In the genomic region with DNA sequence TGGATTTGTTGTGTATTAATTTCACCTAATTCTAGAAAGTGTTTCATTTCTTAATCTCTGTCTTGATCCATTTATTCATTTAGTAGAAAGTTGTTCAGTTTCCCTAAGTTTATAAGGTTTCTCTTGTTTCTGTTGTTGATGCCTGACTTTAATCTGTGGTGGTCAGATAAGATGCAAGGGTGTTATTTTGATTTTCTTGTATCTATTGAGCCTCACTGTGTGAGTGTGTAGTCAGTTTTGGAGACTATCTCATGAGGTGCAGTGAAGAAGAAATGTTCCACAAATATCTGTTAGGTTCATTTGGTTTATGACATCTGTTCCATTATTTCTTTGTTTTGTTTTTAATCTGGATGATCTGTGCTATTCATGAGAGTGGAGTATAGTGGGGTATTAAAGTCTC, we compare ENCODE assay signal across 50 mouse cellular contexts. TPM values are rescaled to one million over a fixed set of nuclear protein-coding genes. Genes with fewer than 3 reads are reported as not detected.
"Had no signal": no experiment of that assay in that cellular context is flagged by ENCODE, and none has a peak within 500 bp of the region (broad histone marks: within the 10 kb centered on the region; RNA-seq: fewer than 3 reads in every experiment).

No protein-coding gene starts in this region.

- H3K27me3 ChIP-seq: heart, embryonic 12.5 days; heart, embryonic 13.5 days; heart, embryonic 15.5 days; hindbrain, embryonic 12.5 days; hindbrain, embryonic 13.5 days; hindbrain, embryonic 15.5 days; intestine, embryonic 15.5 days; kidney, embryonic 15.5 days had no signal

- H3K36me3 ChIP-seq: heart, embryonic 10.5 days; heart, embryonic 12.5 days; heart, embryonic 15.5 days; hindbrain, embryonic 10.5 days; hindbrain, embryonic 12.5 days; hindbrain, embryonic 15.5 days; intestine, embryonic 15.5 days; kidney, embryonic 15.5 days had no signal

- H3K9ac ChIP-seq: heart, embryonic 12.5 days; heart, embryonic 13.5 days; heart, embryonic 15.5 days; hindbrain, embryonic 12.5 days; hindbrain, embryonic 13.5 days; hindbrain, embryonic 14.5 days; hindbrain, embryonic 15.5 days; intestine, embryonic 15.5 days; kidney, embryonic 15.5 days had no signal

- DNase-seq: heart, postnatal 10 days; heart, postnatal 14 days; heart, postnatal 36 days; heart, postnatal 4 days; kidney, adult 11 months; kidney, adult 18-20 months; kidney, adult 2 months; kidney, adult 8-10 months; kidney, adult 9 months; kidney, postnatal 10 days; kidney, postnatal 14 days; kidney, postnatal 25 days; kidney, postnatal 36 days; kidney, postnatal 4 days; layer of hippocampus, adult 9-11 months; layer of hippocampus, postnatal 36 days had no signal

- ATAC-seq: hindbrain, embryonic 16.5 days; hindbrain, postnatal 0 days; inflammation-experienced regulatory T-cells, adult 6 months; intestine, embryonic 15.5 days; intestine, embryonic 16.5 days; intestine, postnatal 0 days had no signal

- H3K4me3 ChIP-seq: heart, embryonic 10.5 days; heart, embryonic 12.5 days; heart, embryonic 13.5 days; heart, embryonic 15.5 days; hindbrain, embryonic 10.5 days; hindbrain, embryonic 12.5 days; hindbrain, embryonic 13.5 days; hindbrain, embryonic 15.5 days; intestine, embryonic 15.5 days; kidney, embryonic 15.5 days; layer of hippocampus, adult 2 months had no signal

- H3K4me1 ChIP-seq: heart, embryonic 10.5 days; heart, embryonic 12.5 days; heart, embryonic 15.5 days; hindbrain, embryonic 10.5 days; hindbrain, embryonic 12.5 days; hindbrain, embryonic 13.5 days; hindbrain, embryonic 15.5 days; intestine, embryonic 15.5 days; kidney, embryonic 15.5 days had no signal

- H3K27ac ChIP-seq: heart, embryonic 10.5 days; heart, embryonic 13.5 days; heart, embryonic 15.5 days; hindbrain, embryonic 10.5 days; hindbrain, embryonic 12.5 days; hindbrain, embryonic 13.5 days; hindbrain, embryonic 14.5 days; hindbrain, embryonic 15.5 days; hindbrain, postnatal 0 days; intestine, embryonic 15.5 days; kidney, embryonic 15.5 days; kidney, postnatal 0 days; layer of hippocampus, adult 2 months had no signal

- H3K9me3 ChIP-seq: heart, embryonic 10.5 days; heart, embryonic 12.5 days; heart, embryonic 13.5 days; heart, embryonic 15.5 days; hindbrain, embryonic 10.5 days; hindbrain, embryonic 12.5 days; hindbrain, embryonic 13.5 days; hindbrain, embryonic 15.5 days; intestine, embryonic 15.5 days; kidney, embryonic 15.5 days had no signal

RNA-seq across cellular contexts. Expression of a gene that starts 27.0 kb away (rescaled TPM):
- total RNA-seq: heart, postnatal 10 days; heart, postnatal 14 days; heart, postnatal 25 days; heart, postnatal 36 days; heart, postnatal 4 days; hematopoietic stem cell, adult 5-6 weeks; hindbrain, postnatal 0 days; layer of hippocampus, adult 18-20 months; layer of hippocampus, adult 2 months; layer of hippocampus, adult 8-10 months; layer of hippocampus, postnatal 10 days; layer of hippocampus, postnatal 14 days; layer of hippocampus, postnatal 25 days; layer of hippocampus, postnatal 36 days had no signal
- polyA plus RNA-seq: heart, embryonic 10.5 days; heart, embryonic 11.5 days; heart, embryonic 12.5 days; heart, embryonic 13.5 days; heart, embryonic 14.5 days; heart, embryonic 15.5 days; heart, embryonic 16.5 days; heart, postnatal 0 days; hindbrain, embryonic 10.5 days; hindbrain, embryonic 11.5 days; hindbrain, embryonic 12.5 days; hindbrain, embryonic 13.5 days; hindbrain, embryonic 14.5 days; hindbrain, embryonic 15.5 days; hindbrain, embryonic 16.5 days; hindbrain, postnatal 0 days; intestine, embryonic 14.5 days; intestine, embryonic 15.5 days; intestine, embryonic 16.5 days; intestine, postnatal 0 days; kidney, adult 2 months; kidney, embryonic 14.5 days; kidney, embryonic 15.5 days; kidney, embryonic 16.5 days; kidney, postnatal 0 days; large intestine, adult 2 months had no signal
